ENCODE assay signal across 9 mouse cellular contexts in genomic region chr2:102873848-102874247, GRCm38 (mm10). TPM values are rescaled to one million over a fixed set of nuclear protein-coding genes. Genes with fewer than 3 reads are reported as not detected.
DNase-seq lines count a peak whose midpoint lies in the region; ATAC-seq and TF ChIP-seq lines count a peak whose summit lies in the region.
"Had no signal": no experiment of that assay in that cellular context is flagged by ENCODE, and none has a peak within 500 bp of the region (broad histone marks: within the 10 kb centered on the region; RNA-seq: fewer than 3 reads in every experiment).

No protein-coding gene starts in this region.

- no peak overlapping the region for H3K4me2 ChIP-seq in hindbrain, postnatal 0 days (ENCODE audit: low read depth, low read length)
- peak overlapping the region; percentile 65 for H3K4me2 ChIP-seq in myocyte (ENCODE audit: low read depth)
- H3K4me2 ChIP-seq: embryonic facial prominence, embryonic 12.5 days had no signal

- no peak overlapping the region for H3K4me3 ChIP-seq in hindbrain, postnatal 0 days (ENCODE audit: low read length)
- no peak overlapping the region for H3K4me3 ChIP-seq in hindbrain, embryonic 10.5 days
- no peak overlapping the region for H3K4me3 ChIP-seq in myocyte
- H3K4me3 ChIP-seq: embryonic facial prominence, embryonic 12.5 days had no signal

- no peak overlapping the region for H3K9ac ChIP-seq in hindbrain, postnatal 0 days (replicated peaks; ENCODE audit: low read length)
- H3K9ac ChIP-seq: embryonic facial prominence, embryonic 12.5 days had no signal

- peak; percentile 61 for DNase-seq in hindbrain, postnatal 0 days (ENCODE audit: low spot score)
- no peak for DNase-seq in hindbrain, embryonic 10.5 days (ENCODE audit: low spot score)
- peak; percentile 64 for DNase-seq in NIH3T3 (ENCODE audit: low read depth)
- peak; percentile 78 for DNase-seq in forelimb bud, embryonic 11.5 days (ENCODE audit: low read depth, low spot score)
- DNase-seq in left cerebral cortex, adult 8-10 months (ENCODE audit: low spot score in 2 of 2) = no peak
- DNase-seq in testis, postnatal 14 days (ENCODE audit: low spot score) = no peak

- no peaks in the 10 kb centered on the region for H3K9me3 ChIP-seq in hindbrain, postnatal 0 days (ENCODE audit: low read length)
- no peaks in the 10 kb centered on the region for H3K9me3 ChIP-seq in hindbrain, embryonic 10.5 days
- H3K9me3 ChIP-seq: embryonic facial prominence, embryonic 12.5 days had no signal

- no peaks in the 10 kb centered on the region for H3K36me3 ChIP-seq in hindbrain, postnatal 0 days (ENCODE audit: insufficient read depth, low read length)
- no peaks in the 10 kb centered on the region for H3K36me3 ChIP-seq in hindbrain, embryonic 10.5 days
- H3K36me3 ChIP-seq in myocyte (ENCODE audit: control insufficient read depth, insufficient read depth) = peaks cover 13% of the 10 kb centered on the region
- H3K36me3 ChIP-seq: embryonic facial prominence, embryonic 12.5 days had no signal

- peaks cover 99% of the 10 kb centered on the region for H3K79me2 ChIP-seq in myocyte (ENCODE audit: control insufficient read depth, insufficient read depth)

- no peak for TF ChIP-seq POLR2A in myocyte (IDR thresholded peaks at IDR 0.05; ENCODE audit: insufficient read length, low read depth)

- no peaks in the 10 kb centered on the region for H3K27me3 ChIP-seq in hindbrain, postnatal 0 days (ENCODE audit: insufficient read depth, low read length)
- no peaks in the 10 kb centered on the region for H3K27me3 ChIP-seq in hindbrain, embryonic 10.5 days (ENCODE audit: insufficient read depth, poor library complexity, severe bottlenecking)
- H3K27me3 ChIP-seq in myocyte (ENCODE audit: control insufficient read depth, insufficient read depth, insufficient read length) = no peaks in the 10 kb centered on the region
- H3K27me3 ChIP-seq: embryonic facial prominence, embryonic 12.5 days had no signal

- no peak for ATAC-seq in hindbrain, postnatal 0 days
- no peak for ATAC-seq in erythroblast, adult 5-6 weeks (replicated peaks; ENCODE audit: low FRiP score, poor library complexity, severe bottlenecking)

- no peaks in the 10 kb centered on the region; the same call in 1 of the 2 replicates for H3K4me1 ChIP-seq in hindbrain, postnatal 0 days (ENCODE audit: insufficient read depth, low read length)
- peaks cover 13% of the 10 kb centered on the region for H3K4me1 ChIP-seq in hindbrain, embryonic 10.5 days (replicated peaks)

- no peak overlapping the region for H3ac ChIP-seq in myocyte (ENCODE audit: control insufficient read depth, insufficient read length)

- TF ChIP-seq CTCF in hindbrain, postnatal 0 days (IDR thresholded peaks at IDR 0.05; ENCODE audit: low read depth) = no peak

- no peak overlapping the region for H3K27ac ChIP-seq in hindbrain, postnatal 0 days
- H3K27ac ChIP-seq in hindbrain, embryonic 10.5 days = no peak overlapping the region
- H3K27ac ChIP-seq: embryonic facial prominence, embryonic 12.5 days had no signal

- 45% methylated on average over 4 of the region's 4 CpGs for WGBS in hindbrain, postnatal 0 days
- 63% methylated on average over 4 of the region's 4 CpGs for WGBS in hindbrain, embryonic 10.5 days

TF ChIP-seq in myocyte, 11 proteins besides CTCF, POLR2A, EP300 and RAD21:
- TF ChIP-seq CEBPB (IDR thresholded peaks at IDR 0.05; ENCODE audit: insufficient read depth, poor library complexity, severe bottlenecking) (no peak), POLR2AphosphoS2 (IDR thresholded peaks at IDR 0.05; ENCODE audit: insufficient read length, low read depth) (no peak), MAX (IDR thresholded peaks at IDR 0.05; ENCODE audit: low read depth) (no peak), SRF (IDR thresholded peaks at IDR 0.05; ENCODE audit: control insufficient read depth, insufficient read length, low read depth) (no peak), E2F4 (IDR thresholded peaks at IDR 0.05; ENCODE audit: insufficient read depth) (no peak), MYOG (IDR thresholded peaks at IDR 0.05; ENCODE audit: control insufficient read depth in 1 of 3, insufficient read depth in 1 of 3, insufficient read length in 2 of 3, low read depth in 2 of 3) (no peak), TCF12 (IDR thresholded peaks at IDR 0.05; ENCODE audit: insufficient read depth, poor library complexity, severe bottlenecking) (no peak), REST (IDR thresholded peaks at IDR 0.05; ENCODE audit: insufficient read depth, insufficient read length) (no peak), USF1 (IDR thresholded peaks at IDR 0.05; ENCODE audit: low read depth) (no peak), MYOD1 (IDR thresholded peaks at IDR 0.05; ENCODE audit: control insufficient read depth in 1 of 3, insufficient read length in 2 of 3, low read depth in 2 of 3) (no peak), TCF3 (IDR thresholded peaks at IDR 0.05; ENCODE audit: insufficient read length, low read depth) (no peak)

RNA-seq across cellular contexts. Expression of gene Cd44, which starts 27.6 kb away (rescaled TPM):
- 7.0 and 10.4 TPM in 2 replicates for total RNA-seq in hindbrain, postnatal 0 days (2014; rRNA removed)
- polyA plus RNA-seq in hindbrain, postnatal 0 days (2015; fragmentation: Nextera tagmentation; extraction: Ambion mirVana) = 5.2 and 6.0 TPM in 2 replicates
- polyA plus RNA-seq in hindbrain, embryonic 10.5 days (2016; fragmentation: Nextera tagmentation; extraction: Ambion mirVana) = 2.8 and 3.2 TPM in 2 replicates
- polyA plus RNA-seq in myocyte (2012; fragmentation: generic; extraction: Trizol) = 77.1 TPM
- total RNA-seq in left cerebral cortex, adult 8-10 months (2022) = 1 to 10 TPM; 3.8 to 9.0 (median 5.8) TPM
- total RNA-seq in erythroblast, adult 5-6 weeks (2015; ENCODE audit: low replicate concordance) = 59.9 and 67.5 TPM in 2 replicates
- 36.5 and 44.4 TPM in 2 replicates for total RNA-seq in erythroblast, adult 5-6 weeks (2017; ENCODE audit: low replicate concordance)

Comparison
In these comparisons a context has a peak if more than half of its experiments do, and no peak if none do; other contexts are left out.
1. DNase-seq: peak in hindbrain, postnatal 0 days (single experiment), NIH3T3 (single experiment) and forelimb bud, embryonic 11.5 days (single experiment); none in hindbrain, embryonic 10.5 days (single experiment), left cerebral cortex, adult 8-10 months (0 of 2) and testis, postnatal 14 days (single experiment).